Mouse (Mus musculus) heart, adult 2 months (tissue): Measurements from ENCODE around the gene Taar7e. TPM values are rescaled to one million over a fixed set of nuclear protein-coding genes. Genes with fewer than 3 reads are reported as not detected.
"Not testable (repeated sequence)": the region's sequence is repeated elsewhere in the genome, so short reads cannot be mapped to it uniquely, and the experiment has no call there.

Experiments used
- DNase-seq, 2 experiments: peaks; one replicate each; pipeline ENCODE4 v3.0.0; 2021
- H3K27ac ChIP-seq: fragments of 200-600 bp; 2 replicates; pipeline ENCODE4 v1.8.1; 2022
- H3K27me3 ChIP-seq: fragments of 200-500 bp; 2 replicates; pipeline ENCODE4 v1.6.1; 2012; ENCODE audit warnings: mild to moderate bottlenecking, low read length, inconsistent platforms, mixed read lengths; ENCODE audit not compliant: control insufficient read depth, insufficient read depth
- H3K36me3 ChIP-seq: fragments of 200-500 bp; 2 replicates; pipeline ENCODE4 v1.6.1; 2012; ENCODE audit warnings: low read length, inconsistent platforms; ENCODE audit not compliant: control insufficient read depth, insufficient read depth
- H3K4me1 ChIP-seq: fragments of 200-500 bp; 2 replicates; pipeline ENCODE4 v1.6.1; 2011; ENCODE audit warnings: low read length; ENCODE audit not compliant: control insufficient read depth, insufficient read depth
- H3K4me3 ChIP-seq: fragments of 200-600 bp; 2 replicates; pipeline ENCODE4 v1.8.1; 2022
- H3K79me2 ChIP-seq: fragments of 200-500 bp; replicated peaks from 2 replicates; pipeline ENCODE4 v1.6.1; 2012; ENCODE audit warnings: mild to moderate bottlenecking, inconsistent platforms, low read length, moderate library complexity, mixed read lengths; ENCODE audit not compliant: control insufficient read depth, insufficient read depth
- H3K9ac ChIP-seq: fragments of 200-500 bp; 2 replicates; pipeline ENCODE4 v1.6.1; 2012; ENCODE audit warnings: low read depth, mild to moderate bottlenecking, control low read depth, inconsistent platforms, low read length, mixed read lengths
- CTCF ChIP-seq: fragments of 200-600 bp; IDR thresholded peaks from 2 replicates; pipeline ENCODE4 v1.8.1; 2022; ENCODE audit warnings: antibody characterized with exemption, mild to moderate bottlenecking, moderate library complexity
- EP300 ChIP-seq: fragments of 200-500 bp; IDR thresholded peaks from 2 replicates; pipeline ENCODE4 v1.6.1; 2011; ENCODE audit warnings: low read depth, low read length, control low read depth; ENCODE audit not compliant: insufficient read depth
- POLR2A ChIP-seq: fragments of 200-500 bp; IDR thresholded peaks from 2 replicates; pipeline ENCODE4 v1.6.1; 2011; ENCODE audit warnings: mild to moderate bottlenecking, low read depth, low read length, control low read depth; ENCODE audit not compliant: insufficient read depth
- WGBS: fragments of 180-500 bp; shearing (Covaris S2); methylation state at CpG from one replicate; pipeline ENCODE4 v1.1.7; 2018; 5-methylcytosine and 5-hydroxymethylcytosine counted together
- intact Hi-C: fragments of 180-260 bp; cut with DNase I; formaldehyde crosslinking; loops from one replicate; pipeline ENCODE4 v1.15.1; 2025
- polyA plus RNA-seq: library from polyadenylated mRNA; depleted of rRNA; stranded (reverse); fragments of >200 nt; gene quantifications from 2 replicates; pipeline ENCODE4 v1.2.3, GENCODE M21; 2012
- total RNA-seq, 2 experiments: library from RNA; stranded (reverse); gene quantifications; 2 replicates each; pipeline ENCODE4 v1.2.3; 2021

Gene Taar7e
- total and polyA plus RNA-seq, 3 experiments: not detected

- no peak for DNase-seq
- intact Hi-C loops: no loop called here
- Histone ChIP-seq H3K27ac (no peak overlapping the region), H3K36me3 (no peaks in the 10 kb centered on the region), H3K79me2 (no peaks in the 10 kb centered on the region), H3K27me3 (no peaks in the 10 kb centered on the region), H3K4me1 (no peaks in the 10 kb centered on the region), H3K9ac (no peak overlapping the region), H3K4me3 (no peak overlapping the region)
- TF ChIP-seq EP300 (no peak), POLR2A (no peak), CTCF (no peak)
Measured at GRCm38 (mm10) chr10:24031347-24031746, 6.1 kb upstream of the Taar7e start.

- H3K36me3 ChIP-seq: no peaks in the 10 kb centered on the region
- 35% methylated on average over 2 of the region's 2 CpGs for WGBS
- no peaks in the 10 kb centered on the region for H3K79me2 ChIP-seq
- H3K4me1 ChIP-seq: no peaks in the 10 kb centered on the region
- H3K27ac ChIP-seq: no peak overlapping the region
- TF ChIP-seq EP300 (no peak), POLR2A (no peak), CTCF (no peak)
- no peaks in the 10 kb centered on the region for H3K27me3 ChIP-seq
- no peak for DNase-seq
- H3K9ac ChIP-seq: no peak overlapping the region
- no peak overlapping the region for H3K4me3 ChIP-seq
- intact Hi-C loops: no loop called here
Measured at GRCm38 (mm10) chr10:24040120-24040869, 2.9 kb downstream of the Taar7e start.

GRCm38 (mm10) chr10:24049210-24049609 is 11.8 kb downstream of the Taar7e start, which contains the start of gene Taar7f:
TSS of gene Taar7f (plus strand) at chr10:24049510.
- no peak for TF ChIP-seq EP300
- TF ChIP-seq POLR2A: no peak
- TF ChIP-seq CTCF: no peak
- Histone ChIP-seq H3K27me3 (no peaks in the 10 kb centered on the region), H3K4me1 (no peaks in the 10 kb centered on the region), H3K9ac (no peak within 1 kb of the TSS), H3K36me3 (no peaks in the 10 kb centered on the region), H3K4me3 (no peak within 1 kb of the TSS), H3K79me2 (no peaks in the 10 kb centered on the region), H3K27ac (no peak within 1 kb of the TSS)
- DNase-seq: no peak
- intact Hi-C loops: no loop called here

GRCm38 (mm10) chr10:24052039-24052438 is 14.6 kb downstream of the Taar7e start:
- TF ChIP-seq CTCF (no peak), POLR2A (no peak), EP300 (no peak)
- Histone ChIP-seq H3K36me3 (no peaks in the 10 kb centered on the region), H3K27ac (no peak overlapping the region), H3K27me3 (no peaks in the 10 kb centered on the region), H3K79me2 (no peaks in the 10 kb centered on the region), H3K9ac (no peak overlapping the region), H3K4me1 (no peaks in the 10 kb centered on the region), H3K4me3 (no peak overlapping the region)
- intact Hi-C loops: no loop called here
- DNase-seq: no peak
- WGBS: 41% methylated on average over 5 of the region's 5 CpGs

- no peak for DNase-seq
- intact Hi-C loops: no loop called here
- no peak for TF ChIP-seq CTCF
- no peak for TF ChIP-seq POLR2A
- no peak for TF ChIP-seq EP300
Measured at GRCm38 (mm10) chr10:24058986-24059385, 21.6 kb downstream of the Taar7e start.

GRCm38 (mm10) chr10:24074751-24075150 is 37.3 kb downstream of the Taar7e start:
- DNase-seq, H3K4me3 ChIP-seq, intact Hi-C loops, H3K79me2 ChIP-seq, H3K36me3 ChIP-seq, H3K27ac ChIP-seq, H3K9ac ChIP-seq, H3K27me3 ChIP-seq, H3K4me1 ChIP-seq: not testable (repeated sequence)
- 31% methylated on average over 2 of the region's 2 CpGs for WGBS

More at GRCm38 (mm10) chr10:24058986-24059385, 21.6 kb downstream of the Taar7e start:
- Histone ChIP-seq H3K4me1 (no peaks in the 10 kb centered on the region), H3K79me2 (no peaks in the 10 kb centered on the region), H3K27me3 (no peaks in the 10 kb centered on the region), H3K27ac (no peak overlapping the region), H3K9ac (no peak overlapping the region), H3K4me3 (no peak overlapping the region), H3K36me3 (no peaks in the 10 kb centered on the region)
- WGBS: 71% methylated on average over 3 of the region's 3 CpGs

GRCm38 (mm10) chr10:24076200-24076599 is 38.8 kb downstream of the Taar7e start, which contains the start of gene Taar8a:
TSS of gene Taar8a (plus strand) at chr10:24076500.
- H3K4me1 ChIP-seq, H3K27ac ChIP-seq, H3K4me3 ChIP-seq, intact Hi-C loops, H3K9ac ChIP-seq, H3K36me3 ChIP-seq, H3K27me3 ChIP-seq, H3K79me2 ChIP-seq, DNase-seq: not testable (repeated sequence)
- WGBS: 85% methylated on average over 2 of the region's 4 CpGs
